In genomic region chr17:53580237-53580636, GRCm38 (mm10) we compare ENCODE assay signal across 18 mouse cellular contexts. TPM values are rescaled to one million over a fixed set of nuclear protein-coding genes. Genes with fewer than 3 reads are reported as not detected.
DNase-seq lines count a peak whose midpoint lies in the region; TF ChIP-seq lines count a peak whose summit lies in the region.
"Had no signal": no experiment of that assay in that cellular context is flagged by ENCODE, and none has a peak within 500 bp of the region (broad histone marks: within the 10 kb centered on the region; RNA-seq: fewer than 3 reads in every experiment).

No protein-coding gene starts in this region.

- TF ChIP-seq EP300 in heart, adult 2 months (IDR thresholded peaks at IDR 0.05; ENCODE audit: insufficient read depth, low read depth, low read length) = no peak

- 50% methylated on average over 3 of the region's 3 CpGs for WGBS in heart, adult 2 months

- H3K79me2 ChIP-seq in heart, adult 2 months (replicated peaks; ENCODE audit: control insufficient read depth, insufficient read depth, low read length) = peaks cover 10% of the 10 kb centered on the region

- no peak for DNase-seq in heart, adult 2 months
- no peak for DNase-seq in heart, postnatal 14 days
- DNase-seq in lung, postnatal 36 days = peak; percentile 62
- DNase-seq in lung, postnatal 14 days = no peak
- DNase-seq in cerebellum, postnatal 10 days = peak; percentile 38 to 41
- no peak for DNase-seq in thymus, postnatal 25 days
- DNase-seq in kidney, postnatal 4 days = no peak
- DNase-seq: adrenal gland, postnatal 25 days; kidney, adult 11 months; thymus, adult 18-20 months had no signal

- no peak for TF ChIP-seq CTCF in heart, adult 2 months (IDR thresholded peaks at IDR 0.05)

- no peak for TF ChIP-seq POLR2A in heart, adult 2 months (IDR thresholded peaks at IDR 0.05; ENCODE audit: insufficient read depth, low read depth, low read length)

- H3K9ac ChIP-seq in heart, adult 2 months (ENCODE audit: low read depth, low read length) = no peak overlapping the region
- H3K9ac ChIP-seq: embryonic facial prominence, embryonic 13.5 days; limb, embryonic 13.5 days; stomach, embryonic 15.5 days had no signal

- peak overlapping the region; percentile 42 for H3K27ac ChIP-seq in heart, adult 2 months
- H3K27ac ChIP-seq: embryonic facial prominence, embryonic 13.5 days; kidney, postnatal 0 days; limb, embryonic 13.5 days; stomach, embryonic 15.5 days had no signal

- intact Hi-C loops in heart, adult 2 months (cut with DNase I) = no loop called here
- intact Hi-C loops in heart, postnatal 14 days (cut with DNase I) = no loop called here

- H3K36me3 ChIP-seq in heart, adult 2 months (ENCODE audit: control insufficient read depth, insufficient read depth, low read length) = peaks cover 46% of the 10 kb centered on the region
- H3K36me3 ChIP-seq: embryonic facial prominence, embryonic 13.5 days; limb, embryonic 13.5 days; stomach, embryonic 15.5 days had no signal

- H3K4me3 ChIP-seq in heart, adult 2 months = no peak overlapping the region
- H3K4me3 ChIP-seq: embryonic facial prominence, embryonic 13.5 days; limb, embryonic 13.5 days; stomach, embryonic 15.5 days had no signal

- H3K4me1 ChIP-seq in heart, adult 2 months (ENCODE audit: control insufficient read depth, insufficient read depth, low read length) = peaks cover 29% of the 10 kb centered on the region
- H3K4me1 ChIP-seq: stomach, embryonic 15.5 days had no signal

- H3K27me3 ChIP-seq in heart, adult 2 months (ENCODE audit: control insufficient read depth, insufficient read depth, low read length) = no peaks in the 10 kb centered on the region
- H3K27me3 ChIP-seq: embryonic facial prominence, embryonic 13.5 days; limb, embryonic 13.5 days; stomach, embryonic 15.5 days had no signal

RNA-seq across cellular contexts. Expression of gene Kat2b, which starts 13.6 kb away (rescaled TPM):
- 10 to 100 TPM; 78.7 to 82.9 TPM for total RNA-seq in heart, adult 2 months (2021)
- 20.0 and 51.0 TPM in 2 replicates for polyA plus RNA-seq in heart, adult 2 months (2012; rRNA removed)
- 10 to 100 TPM; 73.5 to 91.5 TPM for total RNA-seq in heart, postnatal 14 days (2021)

RNA-seq across cellular contexts. Expression of gene Pp2d1, which starts 41.0 kb away (rescaled TPM):
- not detected for total RNA-seq in heart, adult 2 months (2021)
- not detected in 2 replicates for polyA plus RNA-seq in heart, adult 2 months (2012; rRNA removed)
- not detected for total RNA-seq in heart, postnatal 14 days (2021)
- total RNA-seq: adrenal gland, postnatal 25 days; gastrocnemius, postnatal 4 days; layer of hippocampus, adult 18-20 months; layer of hippocampus, postnatal 25 days; left cerebral cortex, postnatal 14 days had no signal

Comparison
In these comparisons a context has a peak if more than half of its experiments do, and no peak if none do; other contexts are left out.
1. DNase-seq: peak in lung, postnatal 36 days (single experiment) and cerebellum, postnatal 10 days (2 of 2); none in heart, adult 2 months (0 of 2), heart, postnatal 14 days (0 of 2), lung, postnatal 14 days (single experiment), thymus, postnatal 25 days (single experiment) and kidney, postnatal 4 days (0 of 2).